Mouse (Mus musculus) MEL (cell line): ENCODE measurements around the gene Ptges3l. TPM values are rescaled to one million over a fixed set of nuclear protein-coding genes. Genes with fewer than 3 reads are reported as not detected.

Experiments
- DNase-seq: peaks from one replicate; pipeline ENCODE4 v3.0.0; 2011; ENCODE audit warnings: low read depth, low spot score
- H3K27ac ChIP-seq: 2 replicates; pipeline ENCODE4 v1.5.1; 2012; ENCODE audit warnings: low read depth, mild to moderate bottlenecking, control low read depth, low read length, moderate library complexity; ENCODE audit not compliant: control insufficient read depth
- H3K27me3 ChIP-seq, 2 experiments: fragments of 150-350 bp in 1 of 2; sonication (generic) in 1 of 2; 2 replicates each; pipeline ENCODE4 v1.6.1; 2012; ENCODE audit warnings: low read length in 2 of 2, mild to moderate bottlenecking in 2 of 2, improper control_type of control experiment in 1 of 2, moderate library complexity in 1 of 2; ENCODE audit not compliant: insufficient read depth in 2 of 2, control insufficient read depth in 1 of 2
- H3K36me3 ChIP-seq, 2 experiments: 2 replicates each; pipeline ENCODE4 v1.6.1; 2012 to 2014; ENCODE audit warnings: low read length in 2 of 2, improper control_type of control experiment in 1 of 2, inconsistent platforms in 1 of 2, mild to moderate bottlenecking in 1 of 2; ENCODE audit not compliant: insufficient read depth in 2 of 2, control insufficient read depth in 1 of 2
- H3K4me1 ChIP-seq, 2 experiments: fragments of 150-350 bp in 1 of 2; sonication (generic) in 1 of 2; 2 replicates each; pipeline ENCODE4 v1.6.1; 2012; ENCODE audit warnings: low read length in 2 of 2, improper control_type of control experiment in 1 of 2, mild to moderate bottlenecking in 1 of 2; ENCODE audit not compliant: insufficient read depth in 2 of 2, control insufficient read depth in 1 of 2
- H3K4me3 ChIP-seq, 2 experiments: fragments of 150-350 bp in 1 of 2; sonication (generic) in 1 of 2; 2 replicates each; pipeline ENCODE4 v1.5.1; 2012; ENCODE audit warnings: low read depth in 2 of 2, low read length in 2 of 2, mild to moderate bottlenecking in 2 of 2, moderate library complexity in 2 of 2, control low read depth in 1 of 2, improper control_type of control experiment in 1 of 2; ENCODE audit not compliant: control insufficient read depth in 1 of 2, insufficient read depth in 1 of 2
- H3K79me2 ChIP-seq: 2 replicates; pipeline ENCODE4 v1.6.1; 2012; ENCODE audit warnings: mild to moderate bottlenecking, low read length, moderate library complexity; ENCODE audit not compliant: control insufficient read depth, poor library complexity, insufficient read depth
- H3K9ac ChIP-seq: 2 replicates; pipeline ENCODE4 v1.6.1; 2012; ENCODE audit warnings: low read depth, mild to moderate bottlenecking, control low read depth, low read length, moderate library complexity; ENCODE audit not compliant: control insufficient read depth, poor library complexity, severe bottlenecking
- H3K9me3 ChIP-seq: fragments of 150-350 bp; sonication (generic); replicated peaks from 2 replicates; pipeline ENCODE4 v1.6.1; 2012; ENCODE audit warnings: mild to moderate bottlenecking, low read length, improper control_type of control experiment, moderate library complexity; ENCODE audit not compliant: insufficient read depth
- CHD1 ChIP-seq: IDR thresholded peaks from 2 replicates; pipeline ENCODE4 v1.6.1; 2012; ENCODE audit warnings: low read depth, mild to moderate bottlenecking, inconsistent platforms, low read length, improper control_type of control experiment
- ELF1 ChIP-seq: IDR thresholded peaks from 2 replicates; pipeline ENCODE4 v1.6.1; 2014; ENCODE audit warnings: low read depth, mild to moderate bottlenecking, inconsistent platforms, low read length, improper control_type of control experiment, moderate library complexity
- EP300 ChIP-seq, 2 experiments: IDR thresholded peaks; 2 replicates each; pipeline ENCODE4 v1.6.1; 2011; ENCODE audit warnings: improper control_type of control experiment in 2 of 2, low read length in 2 of 2, low read depth in 1 of 2, mild to moderate bottlenecking in 1 of 2
- GABPA ChIP-seq: IDR thresholded peaks from 2 replicates; pipeline ENCODE4 v1.6.1; 2012; ENCODE audit warnings: low read depth, mild to moderate bottlenecking, inconsistent platforms, low read length, improper control_type of control experiment, moderate library complexity
- GATA1 ChIP-seq: IDR thresholded peaks from 2 replicates; pipeline ENCODE4 v1.6.1; 2011; ENCODE audit warnings: low read depth, low read length, improper control_type of control experiment
- KAT2A ChIP-seq: conservative IDR thresholded peaks from 2 replicates; pipeline ENCODE4 v1.6.1; 2012; ENCODE audit warnings: low read depth, low read length, improper control_type of control experiment, inconsistent platforms
- MAFK ChIP-seq: IDR thresholded peaks from 2 replicates; pipeline ENCODE4 v1.6.1; 2011; ENCODE audit warnings: low read depth, mild to moderate bottlenecking, low read length, improper control_type of control experiment, borderline replicate concordance
- MAX ChIP-seq: IDR thresholded peaks from 2 replicates; pipeline ENCODE4 v1.6.1; 2011; ENCODE audit warnings: low read length, improper control_type of control experiment
- MEF2A ChIP-seq: IDR thresholded peaks from 2 replicates; pipeline ENCODE4 v1.6.1; 2014; ENCODE audit warnings: low read depth, mild to moderate bottlenecking, inconsistent platforms, low read length, improper control_type of control experiment; ENCODE audit not compliant: poor library complexity, insufficient replicate concordance, severe bottlenecking; ENCODE audit errors: extremely low read depth
- MXI1 ChIP-seq: IDR thresholded peaks from 2 replicates; pipeline ENCODE4 v1.6.1; 2011; ENCODE audit warnings: mild to moderate bottlenecking, low read depth, low read length, improper control_type of control experiment
- MYC ChIP-seq: IDR thresholded peaks from 2 replicates; pipeline ENCODE4 v1.6.1; 2011; ENCODE audit warnings: low read depth, mild to moderate bottlenecking, low read length, improper control_type of control experiment, moderate library complexity
- RAD21 ChIP-seq: IDR thresholded peaks from 2 replicates; pipeline ENCODE4 v1.6.1; 2011; ENCODE audit warnings: mild to moderate bottlenecking, low read depth, low read length, improper control_type of control experiment
- RCOR1 ChIP-seq: IDR thresholded peaks from 2 replicates; pipeline ENCODE4 v1.6.1; 2012; ENCODE audit warnings: low read depth, mild to moderate bottlenecking, inconsistent platforms, low read length, improper control_type of control experiment
- SMC3 ChIP-seq: IDR thresholded peaks from 2 replicates; pipeline ENCODE4 v1.6.1; 2011; ENCODE audit warnings: low read depth, low read length, improper control_type of control experiment
- TAL1 ChIP-seq: IDR thresholded peaks from 2 replicates; pipeline ENCODE4 v1.6.1; 2012; ENCODE audit warnings: mild to moderate bottlenecking, inconsistent platforms, low read length, moderate library complexity, mixed read lengths
- TCF12 ChIP-seq: IDR thresholded peaks from 2 replicates; pipeline ENCODE4 v1.6.1; 2014; ENCODE audit warnings: low read depth, mild to moderate bottlenecking, inconsistent platforms, low read length, improper control_type of control experiment, moderate library complexity
- UBTF ChIP-seq: IDR thresholded peaks from 2 replicates; pipeline ENCODE4 v1.6.1; 2012; ENCODE audit warnings: low read depth, mild to moderate bottlenecking, inconsistent platforms, low read length, improper control_type of control experiment, moderate library complexity, borderline replicate concordance; ENCODE audit not compliant: insufficient read depth
- USF1 ChIP-seq: IDR thresholded peaks from 2 replicates; pipeline ENCODE4 v1.6.1; 2014; ENCODE audit warnings: low read depth, mild to moderate bottlenecking, inconsistent platforms, low read length, improper control_type of control experiment, moderate library complexity
- ZMIZ1 ChIP-seq: IDR thresholded peaks from 2 replicates; pipeline ENCODE4 v1.6.1; 2012; ENCODE audit warnings: low read depth, mild to moderate bottlenecking, inconsistent platforms, low read length, improper control_type of control experiment, moderate library complexity
- ZNF384 ChIP-seq: IDR thresholded peaks from 2 replicates; pipeline ENCODE4 v1.6.1; 2012; ENCODE audit warnings: low read depth, mild to moderate bottlenecking, inconsistent platforms, low read length, improper control_type of control experiment
- polyA plus RNA-seq, 2 experiments: library from polyadenylated mRNA; stranded (reverse) in 1 of 2; unstranded in 1 of 2; fragments of >175 nt in 1 of 2; fragments of >200 nt in 1 of 2; gene quantifications; 2 replicates each; pipeline versions ENCODE4 v1.2.1 to v1.2.4; 2012; ENCODE audit warnings: low replicate concordance in 2 of 2, low read depth in 1 of 2; ENCODE audit not compliant: insufficient read length in 2 of 2, insufficient read depth in 1 of 2, missing spikeins in 1 of 2
- total RNA-seq: library from RNA; depleted of rRNA; stranded (reverse); fragments of 300-350 nt; gene quantifications from 2 replicates; pipeline ENCODE4 v1.2.3, GENCODE M21; 2012

Ptges3l gene
- total and polyA plus RNA-seq, 3 experiments: 1.4 to 2.3 TPM; not detected in 1

DNA sequence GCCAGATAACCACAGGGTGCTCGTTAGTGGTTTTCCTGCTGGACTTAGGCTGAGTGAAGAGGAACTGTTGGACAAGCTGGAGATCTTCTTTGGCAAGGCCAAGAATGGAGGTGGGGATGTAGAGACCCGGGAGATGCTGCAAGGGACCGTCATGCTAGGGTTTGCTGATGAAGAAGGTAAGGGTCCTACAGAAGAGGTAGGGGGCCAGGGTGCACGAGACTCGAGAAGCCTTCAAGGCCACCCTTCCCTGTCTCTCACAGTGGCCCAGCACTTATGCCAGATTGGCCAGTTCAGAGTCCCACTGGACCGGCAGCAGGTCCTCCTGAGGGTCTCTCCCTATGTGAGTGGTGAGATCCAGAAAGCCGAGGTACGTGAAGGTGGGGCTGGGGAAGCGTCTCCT, 32.5 kb upstream of the Ptges3l start:
- Histone ChIP-seq H3K36me3 (peaks cover 2 to 7% of the 10 kb centered on the region in 2 experiments), H3K4me3 (no peak overlapping the region), H3K27me3 (no peaks in the 10 kb centered on the region), H3K27ac (no peak overlapping the region), H3K9me3 (no peaks in the 10 kb centered on the region), H3K9ac (no peak overlapping the region), H3K79me2 (no peaks in the 10 kb centered on the region), H3K4me1 (peaks cover 3 to 8% of the 10 kb centered on the region in 2 experiments; a peak in 3 of 4 replicates)
- no peak for DNase-seq
- TF ChIP-seq UBTF (no peak), TAL1 (no peak; the same call in 1 of the 2 replicates), RCOR1 (no peak), MXI1 (no peak), MYC (no peak), MAFK (no peak), SMC3 (no peak), RAD21 (no peak), KAT2A (no peak), ZNF384 (no peak), MEF2A (no peak), GATA1 (no peak), ELF1 (no peak), CHD1 (no peak), GABPA (no peak), EP300 (IDR thresholded peaks at IDR 0.05; ENCODE audit: low read depth in 1 of 2, low read length in 2 of 2) (no peak), MAX (no peak), TCF12 (no peak)

DNA sequence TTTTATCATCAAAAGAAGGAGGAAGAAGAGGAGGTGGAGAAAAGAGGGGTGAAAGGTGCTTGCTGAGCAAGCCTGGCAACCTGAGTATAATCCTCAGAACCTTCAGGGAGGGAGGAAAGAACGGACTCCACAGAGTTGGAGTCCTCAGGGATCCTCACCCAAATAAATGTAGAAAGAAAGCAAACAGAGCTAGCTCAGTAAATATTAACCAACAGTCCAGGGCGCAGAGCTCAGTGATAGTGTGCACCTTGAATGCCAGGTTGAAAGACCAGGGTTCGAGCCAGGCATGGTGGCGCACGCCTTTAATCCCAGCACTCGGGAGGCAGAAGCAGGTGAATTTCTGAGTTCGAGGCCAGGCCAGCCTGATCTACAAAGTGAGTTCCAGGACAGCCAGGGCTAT, 30.5 kb upstream of the Ptges3l start:
- H3K9me3 ChIP-seq: no peaks in the 10 kb centered on the region
- no peaks in the 10 kb centered on the region for H3K79me2 ChIP-seq
- H3K9ac ChIP-seq: no peak overlapping the region
- peaks cover 2 to 20% of the 10 kb centered on the region in 2 experiments; a peak in 3 of 4 replicates for H3K36me3 ChIP-seq
- no peak overlapping the region for H3K27ac ChIP-seq
- H3K27me3 ChIP-seq: no peaks in the 10 kb centered on the region
- H3K4me3 ChIP-seq: no peak overlapping the region
- no peak for DNase-seq
- TF ChIP-seq MAX (no peak), ZMIZ1 (no peak), USF1 (no peak), ELF1 (no peak)
- TF ChIP-seq, all 39 proteins: peak for 0
- H3K4me1 ChIP-seq: peaks cover 12 to 20% of the 10 kb centered on the region in 2 experiments
